Mouse (Mus musculus): ENCODE measurements at regions not wholly inside any gene's neighbourhood (a gene's known extent, or its start where the extent isn't known, plus 50 kb on each side); places are given as distances from the start of the nearest gene placed in this dataset.

DNA sequence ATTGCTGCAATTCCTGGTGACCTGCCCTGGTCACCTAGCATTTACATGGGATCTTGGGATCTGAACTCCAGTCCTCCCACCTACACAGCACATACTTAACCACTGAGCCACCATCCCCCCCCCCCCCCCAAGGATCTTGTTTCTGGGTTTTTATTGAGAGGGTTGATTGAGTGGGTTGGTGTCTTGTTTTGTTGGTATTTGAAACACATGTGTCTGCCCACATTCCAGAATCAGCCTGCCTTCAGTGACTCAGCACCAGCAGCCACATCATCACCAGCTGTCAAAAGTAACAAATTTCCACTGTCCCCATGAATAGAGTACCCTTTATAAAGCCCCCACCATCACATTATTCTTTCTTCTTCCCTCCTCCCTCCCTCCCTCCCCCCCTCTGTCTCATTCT, 103.8 kb downstream of the Srek1 start:
- Histone ChIP-seq H3K4me3 (replicated peaks in 1 of 3; ENCODE audit: low read depth in 2 of 3, low read length in 2 of 3, poor library complexity in 1 of 3) (no peak overlapping the region), H3K9me3 (replicated peaks; ENCODE audit: low read length) (no peaks in the 10 kb centered on the region), H3K79me2 (replicated peaks; ENCODE audit: control insufficient read depth, extremely low read depth, insufficient read depth, poor library complexity, severe bottlenecking) (no peaks in the 10 kb centered on the region), H3K27me3 (replicated peaks) (no peaks in the 10 kb centered on the region), H3K4me2 (ENCODE audit: insufficient read depth, low read depth, poor library complexity, severe bottlenecking) (no peak overlapping the region), H3K27ac (ENCODE audit: insufficient read depth, low read depth) (no peak overlapping the region), H3K36me3 (replicated peaks in 1 of 2; ENCODE audit: control insufficient read depth in 1 of 2, insufficient read depth in 1 of 2, low read length in 1 of 2) (no peaks in the 10 kb centered on the region), H3K9ac (ENCODE audit: insufficient read depth, low read depth) (no peak overlapping the region), H3K4me1 (ENCODE audit: control insufficient read depth in 1 of 2, insufficient read depth in 2 of 2) (no peaks in the 10 kb centered on the region)
- TF ChIP-seq USF1 (IDR thresholded peaks at IDR 0.05; ENCODE audit: low read depth, low read length) = no peak
- no peak for TF ChIP-seq MYC (IDR thresholded peaks at IDR 0.05; ENCODE audit: low read depth, low read length)
- dilution Hi-C loops (cut with MboI; ENCODE audit: extremely low pct_ligation_motif_present, extremely low pct_unique_long_range_greater_than_20kb, low sequenced_read_pairs) = no loop called here
- DNase-seq (ENCODE audit: extremely low read depth) = no peak
- in situ Hi-C loops (cut with MboI; ENCODE audit: low pct_ligation_motif_present, low pct_unique_long_range_greater_than_20kb, low sequenced_read_pairs) = no loop called here

DNA sequence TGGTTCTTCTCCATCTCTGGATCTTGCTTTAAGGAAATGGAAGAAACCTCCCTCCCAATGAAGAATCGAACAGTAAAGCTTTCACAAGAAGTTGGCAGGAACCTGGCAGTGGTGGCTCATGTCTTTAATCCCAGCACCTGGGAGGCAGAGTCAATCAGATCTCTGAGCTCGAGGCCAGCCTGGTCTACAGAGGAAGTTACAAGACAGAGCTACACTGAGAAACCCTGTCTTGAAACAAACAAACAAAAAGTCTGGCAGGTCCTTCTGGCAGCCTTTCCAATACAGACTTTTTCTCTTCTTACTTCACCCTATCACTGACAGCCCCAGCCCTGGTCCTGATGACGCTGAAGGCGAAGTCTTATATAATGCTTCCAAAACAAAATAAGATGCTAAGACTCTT, 104.6 kb downstream of the Srek1 start:
- Histone ChIP-seq H3K36me3 (replicated peaks in 1 of 2; ENCODE audit: control insufficient read depth in 1 of 2, insufficient read depth in 1 of 2, low read length in 1 of 2) (no peaks in the 10 kb centered on the region), H3K4me3 (replicated peaks in 1 of 3; ENCODE audit: low read depth in 2 of 3, low read length in 2 of 3, poor library complexity in 1 of 3) (no peak overlapping the region), H3K79me2 (replicated peaks; ENCODE audit: control insufficient read depth, extremely low read depth, insufficient read depth, poor library complexity, severe bottlenecking) (no peaks in the 10 kb centered on the region), H3K27ac (ENCODE audit: insufficient read depth, low read depth) (no peak overlapping the region), H3K9me3 (replicated peaks; ENCODE audit: low read length) (no peaks in the 10 kb centered on the region), H3K4me1 (ENCODE audit: control insufficient read depth in 1 of 2, insufficient read depth in 2 of 2) (no peaks in the 10 kb centered on the region), H3K4me2 (ENCODE audit: insufficient read depth, low read depth, poor library complexity, severe bottlenecking) (no peak overlapping the region), H3K9ac (ENCODE audit: insufficient read depth, low read depth) (no peak overlapping the region), H3K27me3 (replicated peaks) (no peaks in the 10 kb centered on the region)
- TF ChIP-seq JUND (conservative IDR thresholded peaks at IDR 0.05; ENCODE audit: low read depth, low read length) = no peak
- in situ Hi-C loops (cut with MboI; ENCODE audit: low pct_ligation_motif_present, low pct_unique_long_range_greater_than_20kb, low sequenced_read_pairs) = no loop called here
- DNase-seq (ENCODE audit: extremely low read depth) = no peak
- dilution Hi-C loops (cut with MboI; ENCODE audit: extremely low pct_ligation_motif_present, extremely low pct_unique_long_range_greater_than_20kb, low sequenced_read_pairs) = no loop called here

DNA sequence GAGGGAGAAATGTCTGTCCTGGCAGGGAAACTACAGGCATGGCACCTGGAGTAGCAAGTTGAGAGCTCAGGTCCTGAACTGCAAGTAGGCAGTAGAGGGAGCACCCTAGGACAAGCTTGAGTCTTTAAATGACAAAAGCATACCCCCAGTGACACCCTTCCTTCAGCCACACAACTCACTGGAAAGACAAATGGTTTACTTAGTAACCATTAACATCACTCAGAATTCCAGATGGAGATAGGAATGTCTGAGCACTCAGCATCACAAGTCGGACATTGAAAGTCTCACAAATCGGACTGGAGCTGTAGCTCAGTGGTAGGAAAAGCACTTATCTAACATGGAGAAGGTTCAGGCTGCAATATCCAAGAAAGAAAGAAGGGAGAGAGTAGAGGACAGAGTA, 106.7 kb downstream of the Srek1 start:
- no peaks in the 10 kb centered on the region for H3K79me2 ChIP-seq (replicated peaks; ENCODE audit: control insufficient read depth, extremely low read depth, insufficient read depth, poor library complexity, severe bottlenecking)
- H3K4me2 ChIP-seq (ENCODE audit: insufficient read depth, low read depth, poor library complexity, severe bottlenecking) = no peak overlapping the region
- H3K9me3 ChIP-seq (replicated peaks; ENCODE audit: low read length) = no peaks in the 10 kb centered on the region
- no peak overlapping the region for H3K9ac ChIP-seq (ENCODE audit: insufficient read depth, low read depth)
- in situ Hi-C loops (cut with MboI; ENCODE audit: low pct_ligation_motif_present, low pct_unique_long_range_greater_than_20kb, low sequenced_read_pairs) (no loop called here), dilution Hi-C loops (cut with MboI; ENCODE audit: extremely low pct_ligation_motif_present, extremely low pct_unique_long_range_greater_than_20kb, low sequenced_read_pairs) (no loop called here)
- no peak overlapping the region for H3K4me3 ChIP-seq (replicated peaks in 1 of 3; ENCODE audit: low read depth in 2 of 3, low read length in 2 of 3, poor library complexity in 1 of 3)
- no peaks in the 10 kb centered on the region for H3K27me3 ChIP-seq (replicated peaks)
- H3K36me3 ChIP-seq (replicated peaks in 1 of 2; ENCODE audit: control insufficient read depth in 1 of 2, insufficient read depth in 1 of 2, low read length in 1 of 2) = no peaks in the 10 kb centered on the region
- no peak for TF ChIP-seq MAX (IDR thresholded peaks at IDR 0.05; ENCODE audit: low read length)
- no peak for TF ChIP-seq MYC (IDR thresholded peaks at IDR 0.05; ENCODE audit: low read depth, low read length)
- TF ChIP-seq E2F4 (IDR thresholded peaks at IDR 0.05; ENCODE audit: insufficient replicate concordance, low read depth, low read length) = no peak
- TF ChIP-seq ETS1 (conservative IDR thresholded peaks at IDR 0.05; ENCODE audit: low read depth, low read length) = no peak
- no peak for TF ChIP-seq ZC3H11A (IDR thresholded peaks at IDR 0.05; ENCODE audit: low read depth, low read length)
- no peak for TF ChIP-seq ZNF384 (IDR thresholded peaks at IDR 0.05; ENCODE audit: low read depth, low read length)
- TF ChIP-seq CHD2 (IDR thresholded peaks at IDR 0.05; ENCODE audit: low read length) = no peak
- TF ChIP-seq SIN3A (IDR thresholded peaks at IDR 0.05; ENCODE audit: low read length) = no peak
- TF ChIP-seq RAD21 (IDR thresholded peaks at IDR 0.05; ENCODE audit: low read depth, low read length) = no peak
- no peak for TF ChIP-seq HCFC1 (IDR thresholded peaks at IDR 0.05; ENCODE audit: low read depth, low read length)
- TF ChIP-seq BHLHE40 (IDR thresholded peaks at IDR 0.05; ENCODE audit: low read depth, low read length) = no peak
- no peak for TF ChIP-seq MAFK (IDR thresholded peaks at IDR 0.05; ENCODE audit: insufficient replicate concordance, low read length)
- no peak for TF ChIP-seq ZKSCAN1 (IDR thresholded peaks at IDR 0.05; ENCODE audit: borderline replicate concordance, low read depth, low read length)
- no peak for TF ChIP-seq CTCF (conservative IDR thresholded peaks at IDR 0.05 in 1 of 2, IDR thresholded peaks at IDR 0.05 in 1 of 2; ENCODE audit: low read depth in 2 of 2, low read length in 2 of 2)
- H3K27ac ChIP-seq (ENCODE audit: insufficient read depth, low read depth) = no peak overlapping the region
- H3K4me1 ChIP-seq (ENCODE audit: control insufficient read depth in 1 of 2, insufficient read depth in 2 of 2) = no peaks in the 10 kb centered on the region
- no peak for DNase-seq (ENCODE audit: extremely low read depth)
